Mouse (Mus musculus) heart, adult 2 months (tissue): ENCODE measurements around the gene Casp7.

Experiments used
- CTCF ChIP-seq: fragments of 200-600 bp; IDR thresholded peaks from 2 replicates; pipeline ENCODE4 v1.8.1; 2022; ENCODE audit warnings: antibody characterized with exemption, mild to moderate bottlenecking, moderate library complexity
- POLR2A ChIP-seq: fragments of 200-500 bp; IDR thresholded peaks from 2 replicates; pipeline ENCODE4 v1.6.1; 2011; ENCODE audit warnings: mild to moderate bottlenecking, low read depth, low read length, control low read depth; ENCODE audit not compliant: insufficient read depth

GRCm38 (mm10) chr19:56477832-56478231, 80.9 kb downstream of the Casp7 start:
- no peak for TF ChIP-seq CTCF
- no peak for TF ChIP-seq POLR2A
